Mouse (Mus musculus) MEL (cell line): ENCODE measurements at regions not wholly inside any gene's neighbourhood (a gene's known extent, or its start where the extent isn't known, plus 50 kb on each side); places are given as distances from the start of the nearest gene placed in this dataset.
A peak's percentile ranks its signal among the peaks of the same experiment; 100 is the strongest.

Experiments used
- DNase-seq: peaks from one replicate; pipeline ENCODE4 v3.0.0; 2011; ENCODE audit warnings: low read depth, low spot score
- H3K27ac ChIP-seq: 2 replicates; pipeline ENCODE4 v1.5.1; 2012; ENCODE audit warnings: low read depth, mild to moderate bottlenecking, control low read depth, low read length, moderate library complexity; ENCODE audit not compliant: control insufficient read depth
- H3K27me3 ChIP-seq, 2 experiments: fragments of 150-350 bp in 1 of 2; sonication (generic) in 1 of 2; 2 replicates each; pipeline ENCODE4 v1.6.1; 2012; ENCODE audit warnings: low read length in 2 of 2, mild to moderate bottlenecking in 2 of 2, improper control_type of control experiment in 1 of 2, moderate library complexity in 1 of 2; ENCODE audit not compliant: insufficient read depth in 2 of 2, control insufficient read depth in 1 of 2
- H3K36me3 ChIP-seq, 2 experiments: 2 replicates each; pipeline ENCODE4 v1.6.1; 2012 to 2014; ENCODE audit warnings: low read length in 2 of 2, improper control_type of control experiment in 1 of 2, inconsistent platforms in 1 of 2, mild to moderate bottlenecking in 1 of 2; ENCODE audit not compliant: insufficient read depth in 2 of 2, control insufficient read depth in 1 of 2
- H3K4me1 ChIP-seq, 2 experiments: fragments of 150-350 bp in 1 of 2; sonication (generic) in 1 of 2; 2 replicates each; pipeline ENCODE4 v1.6.1; 2012; ENCODE audit warnings: low read length in 2 of 2, improper control_type of control experiment in 1 of 2, mild to moderate bottlenecking in 1 of 2; ENCODE audit not compliant: insufficient read depth in 2 of 2, control insufficient read depth in 1 of 2
- H3K4me3 ChIP-seq, 2 experiments: fragments of 150-350 bp in 1 of 2; sonication (generic) in 1 of 2; 2 replicates each; pipeline ENCODE4 v1.5.1; 2012; ENCODE audit warnings: low read depth in 2 of 2, low read length in 2 of 2, mild to moderate bottlenecking in 2 of 2, moderate library complexity in 2 of 2, control low read depth in 1 of 2, improper control_type of control experiment in 1 of 2; ENCODE audit not compliant: control insufficient read depth in 1 of 2, insufficient read depth in 1 of 2
- H3K79me2 ChIP-seq: 2 replicates; pipeline ENCODE4 v1.6.1; 2012; ENCODE audit warnings: mild to moderate bottlenecking, low read length, moderate library complexity; ENCODE audit not compliant: control insufficient read depth, poor library complexity, insufficient read depth
- H3K9ac ChIP-seq: 2 replicates; pipeline ENCODE4 v1.6.1; 2012; ENCODE audit warnings: low read depth, mild to moderate bottlenecking, control low read depth, low read length, moderate library complexity; ENCODE audit not compliant: control insufficient read depth, poor library complexity, severe bottlenecking
- H3K9me3 ChIP-seq: fragments of 150-350 bp; sonication (generic); replicated peaks from 2 replicates; pipeline ENCODE4 v1.6.1; 2012; ENCODE audit warnings: mild to moderate bottlenecking, low read length, improper control_type of control experiment, moderate library complexity; ENCODE audit not compliant: insufficient read depth
- CHD2 ChIP-seq: IDR thresholded peaks from 2 replicates; pipeline ENCODE4 v1.6.1; 2011; ENCODE audit warnings: low read length, improper control_type of control experiment
- CTCF ChIP-seq, 3 experiments: IDR thresholded peaks in 2 of 3; conservative IDR thresholded peaks in 1 of 3; 2 replicates each; pipeline ENCODE4 v1.5.1; 2011 to 2012; ENCODE audit warnings: low read length in 3 of 3, low read depth in 2 of 3, mild to moderate bottlenecking in 2 of 3, improper control_type of control experiment in 1 of 3, inconsistent platforms in 1 of 3, mixed read lengths in 1 of 3, moderate library complexity in 1 of 3; ENCODE audit not compliant: control insufficient read depth in 1 of 3, insufficient read depth in 1 of 3, poor library complexity in 1 of 3, severe bottlenecking in 1 of 3
- E2F4 ChIP-seq: IDR thresholded peaks from 2 replicates; pipeline ENCODE4 v1.6.1; 2011; ENCODE audit warnings: low read depth, low read length, improper control_type of control experiment, borderline replicate concordance
- EP300 ChIP-seq, 2 experiments: IDR thresholded peaks; 2 replicates each; pipeline ENCODE4 v1.6.1; 2011; ENCODE audit warnings: improper control_type of control experiment in 2 of 2, low read length in 2 of 2, low read depth in 1 of 2, mild to moderate bottlenecking in 1 of 2
- ETS1 ChIP-seq: IDR thresholded peaks from 2 replicates; pipeline ENCODE4 v1.6.1; 2012; ENCODE audit warnings: low read depth, mild to moderate bottlenecking, inconsistent platforms, low read length, improper control_type of control experiment, moderate library complexity
- GABPA ChIP-seq: IDR thresholded peaks from 2 replicates; pipeline ENCODE4 v1.6.1; 2012; ENCODE audit warnings: low read depth, mild to moderate bottlenecking, inconsistent platforms, low read length, improper control_type of control experiment, moderate library complexity
- GATA1 ChIP-seq: IDR thresholded peaks from 2 replicates; pipeline ENCODE4 v1.6.1; 2011; ENCODE audit warnings: low read depth, low read length, improper control_type of control experiment
- HCFC1 ChIP-seq: IDR thresholded peaks from 2 replicates; pipeline ENCODE4 v1.6.1; 2012; ENCODE audit warnings: low read depth, mild to moderate bottlenecking, inconsistent platforms, low read length, improper control_type of control experiment, moderate library complexity
- KAT2A ChIP-seq: conservative IDR thresholded peaks from 2 replicates; pipeline ENCODE4 v1.6.1; 2012; ENCODE audit warnings: low read depth, low read length, improper control_type of control experiment, inconsistent platforms
- MAX ChIP-seq: IDR thresholded peaks from 2 replicates; pipeline ENCODE4 v1.6.1; 2011; ENCODE audit warnings: low read length, improper control_type of control experiment
- MAZ ChIP-seq: IDR thresholded peaks from 2 replicates; pipeline ENCODE4 v1.6.1; 2012; ENCODE audit warnings: low read depth, mild to moderate bottlenecking, inconsistent platforms, low read length, improper control_type of control experiment
- MEF2A ChIP-seq: IDR thresholded peaks from 2 replicates; pipeline ENCODE4 v1.6.1; 2014; ENCODE audit warnings: low read depth, mild to moderate bottlenecking, inconsistent platforms, low read length, improper control_type of control experiment; ENCODE audit not compliant: poor library complexity, insufficient replicate concordance, severe bottlenecking; ENCODE audit errors: extremely low read depth
- MXI1 ChIP-seq: IDR thresholded peaks from 2 replicates; pipeline ENCODE4 v1.6.1; 2011; ENCODE audit warnings: mild to moderate bottlenecking, low read depth, low read length, improper control_type of control experiment
- MYB ChIP-seq: IDR thresholded peaks from 2 replicates; pipeline ENCODE4 v1.6.1; 2011; ENCODE audit warnings: mild to moderate bottlenecking, low read depth, low read length, improper control_type of control experiment
- MYC ChIP-seq: IDR thresholded peaks from 2 replicates; pipeline ENCODE4 v1.6.1; 2011; ENCODE audit warnings: low read depth, mild to moderate bottlenecking, low read length, improper control_type of control experiment, moderate library complexity
- NRF1 ChIP-seq: IDR thresholded peaks from 2 replicates; pipeline ENCODE4 v1.6.1; 2014; ENCODE audit warnings: low read depth, mild to moderate bottlenecking, inconsistent platforms, low read length, improper control_type of control experiment, moderate library complexity; ENCODE audit not compliant: poor library complexity, insufficient read depth, severe bottlenecking
- SIN3A ChIP-seq: IDR thresholded peaks from 2 replicates; pipeline ENCODE4 v1.6.1; 2012; ENCODE audit warnings: low read length, improper control_type of control experiment, inconsistent platforms
- SMC3 ChIP-seq: IDR thresholded peaks from 2 replicates; pipeline ENCODE4 v1.6.1; 2011; ENCODE audit warnings: low read depth, low read length, improper control_type of control experiment
- TBP ChIP-seq: IDR thresholded peaks from 2 replicates; pipeline ENCODE4 v1.8.0; 2011; ENCODE audit warnings: low read depth, low read length, improper control_type of control experiment
- TCF12 ChIP-seq: IDR thresholded peaks from 2 replicates; pipeline ENCODE4 v1.6.1; 2014; ENCODE audit warnings: low read depth, mild to moderate bottlenecking, inconsistent platforms, low read length, improper control_type of control experiment, moderate library complexity
- ZKSCAN1 ChIP-seq: IDR thresholded peaks from 2 replicates; pipeline ENCODE4 v1.6.1; 2012; ENCODE audit warnings: low read depth, mild to moderate bottlenecking, inconsistent platforms, low read length, improper control_type of control experiment, moderate library complexity
- ZMIZ1 ChIP-seq: IDR thresholded peaks from 2 replicates; pipeline ENCODE4 v1.6.1; 2012; ENCODE audit warnings: low read depth, mild to moderate bottlenecking, inconsistent platforms, low read length, improper control_type of control experiment, moderate library complexity

DNA sequence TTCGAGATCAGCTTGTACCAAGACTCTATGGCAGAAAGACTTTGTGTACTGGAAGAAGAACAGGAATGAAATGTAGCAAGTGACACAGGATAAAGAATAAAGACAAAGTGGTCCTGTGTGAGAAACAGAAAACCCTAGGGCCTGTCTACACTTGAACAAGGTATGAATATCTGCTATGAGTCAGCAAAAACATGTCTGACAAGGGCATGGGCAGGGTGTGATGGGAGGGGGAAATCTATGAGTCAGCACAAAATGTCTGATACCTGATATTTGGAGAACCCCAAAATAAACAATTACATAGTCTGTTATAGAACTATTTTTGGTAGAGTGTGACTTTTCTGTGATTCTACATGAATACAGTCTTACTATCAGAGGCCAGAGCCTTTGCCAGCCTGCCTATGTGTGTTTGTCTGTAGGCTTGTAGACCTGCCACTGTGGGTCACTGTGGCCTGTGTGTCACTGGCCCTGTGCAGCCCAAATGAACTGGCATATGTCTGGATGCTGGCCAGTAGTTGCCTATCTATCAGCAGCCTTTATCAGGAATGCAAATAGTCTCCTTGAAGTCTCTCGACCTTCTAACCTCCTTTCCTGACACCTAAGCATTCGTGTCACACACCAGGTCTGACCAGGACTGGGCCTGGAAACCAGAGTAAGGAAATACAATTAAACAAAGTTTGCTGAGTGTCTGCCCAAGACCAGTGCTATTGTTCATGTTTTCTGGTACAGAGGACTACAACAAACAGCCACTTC is 71.5 kb downstream of the Fam110c start:
- no peak overlapping the region for H3K27ac ChIP-seq
- H3K4me1 ChIP-seq = no peaks in the 10 kb centered on the region

DNA sequence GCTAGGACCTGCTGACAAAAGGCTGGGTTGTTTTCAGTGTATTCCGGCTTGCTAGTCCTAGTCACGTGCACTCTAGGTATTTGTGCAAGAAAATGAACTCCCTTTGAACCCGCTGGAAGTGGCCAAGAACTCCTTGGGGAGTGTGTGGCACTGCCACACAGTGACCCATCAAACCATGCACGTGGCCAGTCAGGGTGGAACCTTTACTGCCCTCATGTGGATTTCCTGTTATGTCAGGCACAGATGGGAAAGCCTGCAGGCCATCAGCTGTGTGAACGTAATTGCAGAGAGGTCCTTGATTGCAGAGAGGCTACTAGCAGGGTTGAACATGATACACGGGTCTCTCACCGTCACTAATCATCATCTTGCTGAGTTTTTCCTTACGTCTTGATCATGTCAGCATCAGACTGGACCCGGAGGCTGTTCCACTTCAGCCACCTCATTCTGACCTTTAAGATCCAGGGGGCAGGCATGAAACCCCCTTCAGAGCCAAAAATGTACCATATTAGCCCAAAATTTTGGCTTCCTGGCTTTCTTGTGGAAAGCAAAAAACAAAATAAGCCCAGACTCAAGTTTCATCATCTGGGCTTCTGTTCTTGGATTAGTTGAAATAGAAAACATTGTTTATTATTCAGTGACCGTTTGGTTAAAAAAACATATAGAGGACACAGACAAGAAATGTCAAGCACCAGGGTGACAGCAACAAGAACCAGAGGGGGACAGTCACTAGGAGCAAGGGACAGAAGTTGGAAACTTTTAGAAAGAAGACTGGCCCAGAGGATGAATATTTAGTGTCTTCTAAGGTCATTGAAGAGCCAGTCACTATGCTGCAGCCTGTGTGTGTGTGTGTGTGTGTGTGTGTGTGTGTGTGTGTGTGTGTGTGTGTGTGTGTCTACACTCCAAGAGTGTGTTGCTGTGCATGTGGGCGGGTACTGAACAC is 75.0 kb downstream of the Fam110c start:
- Histone ChIP-seq H3K4me1 (no peaks in the 10 kb centered on the region), H3K9me3 (no peaks in the 10 kb centered on the region), H3K4me3 (no peak overlapping the region), H3K79me2 (no peaks in the 10 kb centered on the region), H3K27me3 (peaks cover 1 to 2% of the 10 kb centered on the region in 2 experiments; a peak in 2 of 4 replicates), H3K27ac (no peak overlapping the region), H3K36me3 (no peaks in the 10 kb centered on the region; a peak in 1 of 4 replicates), H3K9ac (no peak overlapping the region)
- no peak for TF ChIP-seq MXI1
- no peak for TF ChIP-seq ZKSCAN1
- TF ChIP-seq ZMIZ1 = no peak
- no peak for TF ChIP-seq SIN3A
- no peak for TF ChIP-seq MAZ
- TF ChIP-seq KAT2A = no peak
- TF ChIP-seq GATA1 = no peak
- no peak for TF ChIP-seq GABPA
- TF ChIP-seq CTCF (IDR thresholded peaks at IDR 0.05 in 2 of 3, conservative IDR thresholded peaks at IDR 0.05 in 1 of 3; ENCODE audit: control insufficient read depth in 1 of 3, insufficient read depth in 1 of 3, low read depth in 2 of 3, low read length in 3 of 3, poor library complexity in 1 of 3, severe bottlenecking in 1 of 3) = no peak
- TF ChIP-seq SMC3 = no peak
- no peak for TF ChIP-seq ETS1
- no peak for TF ChIP-seq CHD2
- TF ChIP-seq NRF1 = no peak
- TF ChIP-seq MYC = no peak
- TF ChIP-seq MYB = no peak
- no peak for TF ChIP-seq MAX
- no peak for TF ChIP-seq TCF12
- TF ChIP-seq E2F4 = no peak
- no peak for DNase-seq

More for the DNA sequence above, 71.5 kb downstream of the Fam110c start:
- Histone ChIP-seq H3K36me3 (no peaks in the 10 kb centered on the region; a peak in 1 of 4 replicates), H3K9me3 (no peaks in the 10 kb centered on the region), H3K27me3 (peaks cover 0 to 1% of the 10 kb centered on the region in 2 experiments; a peak in 1 of 4 replicates), H3K4me3 (no peak overlapping the region), H3K79me2 (no peaks in the 10 kb centered on the region), H3K9ac (no peak overlapping the region)
- TF ChIP-seq TBP (no peak), HCFC1 (no peak), SIN3A (no peak), GABPA (no peak), MEF2A (no peak), CTCF (IDR thresholded peaks at IDR 0.05 in 2 of 3, conservative IDR thresholded peaks at IDR 0.05 in 1 of 3; ENCODE audit: control insufficient read depth in 1 of 3, insufficient read depth in 1 of 3, low read depth in 2 of 3, low read length in 3 of 3, poor library complexity in 1 of 3, severe bottlenecking in 1 of 3) (no peak), E2F4 (no peak), SMC3 (no peak), CHD2 (no peak), ZMIZ1 (no peak), MXI1 (no peak), EP300 (IDR thresholded peaks at IDR 0.05; ENCODE audit: low read depth in 1 of 2, low read length in 2 of 2) (no peak)
- peak; percentile 7 for DNase-seq
